Mouse (Mus musculus): Measurements from ENCODE around the gene Emp1.
A peak's percentile ranks its signal among the peaks of the same experiment; 100 is the strongest.

Emp1 gene

GRCm38 (mm10) chr6:135362459-135363159 lies at the start of gene Emp1:
Emp1 (plus strand) TSS chr6:135362545.
- no peak for DNase-seq (ENCODE audit: low read depth, low spot score)

GRCm38 (mm10) chr6:135313981-135314380 lies 48.4 kb upstream of the Emp1 start:
- no peak for DNase-seq (ENCODE audit: low read depth, low spot score)

GRCm38 (mm10) chr6:135316141-135316540 lies 46.2 kb upstream of the Emp1 start:
- DNase-seq (ENCODE audit: low read depth, low spot score) = no peak

GRCm38 (mm10) chr6:135319431-135319933 lies 42.9 kb upstream of the Emp1 start:
- DNase-seq (ENCODE audit: low read depth, low spot score) = no peak

DNA sequence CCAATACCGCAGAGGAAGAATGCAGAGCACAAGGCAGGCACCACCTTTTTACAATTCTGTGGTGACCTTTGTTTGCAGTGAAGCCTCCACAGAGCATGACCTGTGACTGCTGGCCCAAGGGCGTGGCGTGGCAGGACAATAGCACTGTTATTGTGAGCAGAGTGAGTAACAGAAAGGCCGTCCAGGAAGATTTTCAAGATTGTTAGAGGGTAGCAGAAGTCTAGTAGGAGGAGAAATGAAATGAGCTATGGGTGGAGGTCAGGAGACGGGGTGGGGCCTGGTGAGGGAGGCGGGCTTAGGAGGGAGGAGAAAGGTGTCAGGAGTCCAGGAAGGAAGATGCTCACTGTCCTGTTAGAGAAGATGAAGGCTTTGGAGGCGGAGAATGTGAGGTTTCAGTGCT lies 39.6 kb upstream of the Emp1 start:
- no peak for DNase-seq (ENCODE audit: low read depth, low spot score)

DNA sequence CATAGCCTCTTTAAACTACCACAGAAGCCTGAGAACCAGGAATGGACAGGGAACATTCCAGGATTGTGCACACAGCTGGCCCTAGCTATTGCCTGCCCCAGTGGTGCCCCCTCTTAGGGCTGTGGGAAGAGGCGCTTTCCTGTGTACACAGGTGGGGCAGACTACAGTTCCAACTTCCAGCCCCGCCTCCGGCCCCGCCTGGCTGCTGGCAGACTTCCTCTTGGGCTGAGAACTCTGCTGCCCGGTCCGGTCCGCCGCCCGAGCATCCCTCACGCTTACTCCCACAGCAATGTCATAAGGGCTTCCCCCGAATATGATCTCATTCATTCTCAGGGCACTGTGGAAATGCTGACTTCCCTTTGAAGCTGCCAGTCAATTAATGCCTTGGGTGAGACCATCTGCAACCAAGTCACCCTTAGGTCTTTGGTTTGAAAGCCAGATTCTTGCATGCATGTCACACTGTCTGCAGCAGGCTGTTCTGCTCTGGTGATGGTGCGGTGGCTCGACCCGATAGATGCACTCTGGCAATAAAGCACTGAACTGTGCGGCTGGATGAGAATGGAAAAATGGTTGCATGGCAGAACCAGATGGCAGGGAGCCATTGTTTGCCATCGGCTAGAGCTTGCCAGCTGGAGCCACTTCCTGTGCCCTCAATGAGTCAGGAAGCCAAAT lies 38.9 kb upstream of the Emp1 start:
- DNase-seq (ENCODE audit: low read depth, low spot score) = peak; percentile 52

GRCm38 (mm10) chr6:135324111-135324510 lies 38.2 kb upstream of the Emp1 start:
- DNase-seq (ENCODE audit: low read depth, low spot score) = no peak

GRCm38 (mm10) chr6:135324686-135325300 lies 37.6 kb upstream of the Emp1 start:
- DNase-seq (ENCODE audit: low read depth, low spot score) = no peak

DNA sequence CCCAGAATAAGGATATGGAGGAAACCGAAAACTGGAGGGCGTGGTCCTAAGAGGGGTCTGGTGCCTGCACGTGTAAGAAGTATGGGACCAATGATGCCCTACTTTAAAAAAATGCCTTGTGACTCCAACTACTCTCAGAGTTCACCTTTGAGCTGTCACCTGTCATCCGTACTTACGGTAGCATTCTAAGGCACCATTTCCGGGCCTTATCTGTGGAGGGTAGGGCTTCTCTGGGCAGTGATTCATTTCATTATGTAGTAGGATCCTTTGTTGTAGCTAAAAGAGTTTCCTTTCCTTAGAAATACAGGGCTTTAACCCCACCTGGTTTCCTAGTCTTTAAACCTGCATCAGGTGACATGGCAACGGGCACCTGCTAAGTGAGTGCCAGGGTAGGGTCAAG lies 35.5 kb upstream of the Emp1 start:
- DNase-seq (ENCODE audit: low read depth, low spot score) = no peak

DNA sequence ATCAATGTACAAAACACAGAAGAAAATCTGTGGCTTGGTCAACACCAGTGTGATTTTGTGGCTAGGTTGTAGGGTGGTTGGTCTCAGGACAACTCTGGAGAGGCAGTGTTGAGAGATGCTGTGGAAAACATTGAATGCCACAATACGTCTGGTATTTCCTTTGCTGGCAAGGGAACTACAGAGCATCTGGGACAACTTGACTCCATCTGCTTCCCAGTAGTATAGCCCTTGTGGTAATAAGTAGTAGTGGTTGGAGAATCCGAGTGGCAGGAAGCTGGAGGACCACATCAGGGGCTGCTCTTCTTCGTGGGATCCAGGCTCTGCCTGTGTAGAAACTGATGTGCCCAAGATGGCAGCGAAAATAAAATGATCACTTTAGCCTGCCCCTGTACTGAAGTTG lies 30.4 kb upstream of the Emp1 start:
- no peak for DNase-seq (ENCODE audit: low read depth, low spot score)

DNA sequence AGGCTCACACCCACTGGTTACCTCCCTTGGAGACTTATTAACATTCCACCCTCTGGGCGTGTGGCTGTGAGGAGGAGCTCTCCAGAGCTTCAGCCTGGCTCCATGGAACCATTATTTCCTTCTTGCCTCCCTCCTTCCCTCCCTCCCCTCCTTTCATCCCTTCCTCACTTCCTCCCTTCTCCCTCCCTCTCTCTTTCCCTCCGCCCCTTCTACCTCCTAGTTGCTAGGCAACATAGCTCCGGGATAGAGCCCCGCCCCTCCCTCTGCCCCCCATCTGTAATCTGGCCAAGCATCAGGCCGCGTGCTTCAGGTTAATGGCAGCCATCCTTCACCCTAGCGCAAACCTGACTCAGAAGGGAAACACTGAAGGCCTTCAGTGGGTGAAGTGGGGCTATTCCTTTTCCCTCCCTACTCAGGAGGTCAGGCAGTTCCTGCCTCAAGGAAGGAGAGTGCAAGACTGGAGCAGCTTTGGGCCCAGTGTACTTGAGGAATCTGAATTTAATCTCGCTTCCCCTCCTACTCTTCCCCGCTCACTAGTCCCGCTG lies 29.5 kb upstream of the Emp1 start:
- peak; percentile 70 for DNase-seq (ENCODE audit: low read depth, low spot score)

GRCm38 (mm10) chr6:135333994-135334651 lies 28.2 kb upstream of the Emp1 start:
- DNase-seq (ENCODE audit: low read depth, low spot score) = peak; percentile 62

GRCm38 (mm10) chr6:135336376-135336775 lies 26.0 kb upstream of the Emp1 start:
- no peak for DNase-seq (ENCODE audit: low read depth, low spot score)

DNA sequence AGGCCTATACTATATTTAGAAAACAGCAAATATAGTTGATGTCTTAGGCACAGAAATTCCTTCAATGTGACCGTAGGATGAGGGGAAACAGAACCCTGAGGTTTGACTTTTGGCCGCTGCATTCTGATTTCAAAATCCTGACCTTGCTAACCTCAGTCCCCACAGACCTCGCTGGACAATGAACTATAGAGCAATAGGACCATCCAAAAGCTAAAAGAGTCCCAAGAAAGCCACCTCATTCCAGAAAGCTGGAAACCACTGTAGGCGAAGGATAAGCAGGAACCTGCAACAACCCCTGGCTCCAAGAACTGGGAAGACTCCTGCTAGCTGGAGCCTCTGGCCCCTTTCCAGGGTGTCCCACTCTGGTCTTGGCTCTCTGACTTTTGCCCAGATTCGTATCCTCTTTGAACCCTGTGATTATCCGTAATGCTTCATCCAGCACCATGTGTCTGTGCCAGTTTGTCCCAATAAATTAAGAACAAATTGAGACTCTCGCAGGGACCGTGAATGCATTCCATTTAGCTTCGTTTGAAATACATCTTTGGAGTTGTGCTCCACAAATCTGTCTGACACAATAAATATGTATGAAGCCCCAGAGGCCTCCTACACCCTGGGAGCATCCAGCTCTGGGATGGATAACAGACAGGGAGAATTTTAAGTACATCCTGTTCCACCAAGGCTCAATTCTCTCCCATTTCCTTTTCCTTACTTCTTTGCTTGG lies 21.8 kb upstream of the Emp1 start:
- no peak for DNase-seq (ENCODE audit: low read depth, low spot score)

DNA sequence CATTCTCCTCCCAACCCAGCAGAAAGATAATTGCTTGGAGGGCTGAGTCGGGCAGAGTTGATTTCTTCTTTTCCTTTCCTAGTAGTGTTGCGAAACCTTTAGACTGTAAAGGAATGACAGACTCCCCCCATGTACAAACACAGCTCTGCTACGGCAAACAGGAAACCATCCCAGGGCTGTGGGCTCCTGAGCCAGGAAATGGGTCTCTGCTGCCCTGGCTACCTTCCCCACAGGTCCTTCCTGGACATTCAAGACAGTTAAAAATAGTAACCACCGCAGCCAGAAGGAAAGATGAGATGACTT lies 21.3 kb upstream of the Emp1 start:
- no peak for DNase-seq (ENCODE audit: low read depth, low spot score)

GRCm38 (mm10) chr6:135351638-135352302 lies 10.6 kb upstream of the Emp1 start:
- peak; percentile 35 for DNase-seq (ENCODE audit: low read depth, low spot score)

DNA sequence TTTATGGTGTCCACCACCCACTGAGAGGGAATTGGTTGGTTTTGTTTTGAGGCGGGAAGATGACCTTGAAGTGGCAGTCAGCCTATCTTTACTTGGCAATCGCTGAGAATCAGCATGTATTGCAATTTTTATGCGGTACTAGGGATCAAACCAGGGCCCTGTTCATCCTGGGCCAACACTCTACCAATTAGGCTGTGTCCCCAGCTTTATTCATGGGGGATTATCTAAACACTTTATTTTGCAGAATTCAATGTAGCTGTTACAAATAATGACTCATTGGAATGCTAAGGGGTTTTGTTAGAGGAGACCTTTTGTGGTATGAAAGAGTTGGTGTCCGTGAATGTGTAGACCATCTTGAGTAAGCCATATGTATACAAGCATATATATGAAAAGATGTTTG lies 9.8 kb upstream of the Emp1 start:
- DNase-seq (ENCODE audit: low read depth, low spot score) = no peak

DNA sequence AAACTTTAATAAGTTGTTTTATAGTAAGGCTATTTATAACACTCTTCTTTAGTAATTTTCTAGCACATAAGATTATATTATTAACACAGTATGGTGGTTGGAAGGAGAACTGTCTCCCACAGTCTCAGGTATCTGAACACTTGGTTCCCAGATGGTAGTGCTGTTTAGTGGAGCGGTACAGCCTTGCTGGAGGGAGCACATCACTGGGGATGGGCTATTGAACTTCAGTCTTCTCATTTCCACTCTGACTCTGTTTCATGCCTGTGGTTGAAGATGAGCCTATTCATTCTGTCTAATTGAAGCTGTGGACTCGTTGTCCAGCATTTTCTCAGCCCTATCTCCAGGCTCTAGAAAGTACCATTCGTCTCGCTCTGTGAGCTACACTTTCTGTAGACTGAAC lies 7.4 kb upstream of the Emp1 start:
- DNase-seq (ENCODE audit: low read depth, low spot score) = no peak

GRCm38 (mm10) chr6:135360331-135360730 lies 2.0 kb upstream of the Emp1 start:
- DNase-seq (ENCODE audit: low read depth, low spot score) = no peak

DNA sequence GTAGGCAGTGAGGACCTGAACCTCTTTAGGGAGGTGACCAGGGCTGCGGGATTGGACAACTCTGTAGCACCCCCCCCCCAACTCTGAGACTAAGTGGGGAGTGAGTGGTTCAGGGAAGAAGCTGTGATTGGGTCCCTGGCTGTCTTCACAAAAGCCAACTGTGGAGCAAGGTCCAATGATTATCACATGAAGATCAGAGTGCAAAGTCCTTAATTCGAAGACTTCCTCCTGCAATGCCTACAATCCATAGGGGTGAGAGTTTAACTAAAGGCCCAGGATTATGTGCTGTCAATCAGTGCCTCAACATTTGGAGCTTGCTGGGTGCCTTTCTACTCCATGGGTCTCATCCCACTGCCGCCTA lies 267 bp upstream of the Emp1 start:
- no peak for DNase-seq (ENCODE audit: low read depth, low spot score)

All from mesoderm, embryonic 11.5 days (tissue).